Mouse (Mus musculus) stomach, embryonic 14.5 days (tissue): Measurements from ENCODE around the gene Ttc1. TPM values are rescaled to one million over a fixed set of nuclear protein-coding genes. Genes with fewer than 3 reads are reported as not detected.
A peak's percentile ranks its signal among the peaks of the same experiment; 100 is the strongest.

Experiments used
- ATAC-seq: fragments of 200-750 bp; cut with Nextera tagmentation; 2 replicates; pipeline ENCODE4 v1.8.0; 2017; ENCODE audit warnings: low read depth, moderate TSS enrichment; ENCODE audit not compliant: insufficient number of reproducible peaks, insufficient read depth, low FRiP score
- H3K27ac ChIP-seq: fragments of 300-500 bp; sonication (generic); 2 replicates; pipeline ENCODE4 v1.5.1; 2014; ENCODE audit warnings: mild to moderate bottlenecking, low read length, moderate library complexity, mixed read lengths
- H3K27me3 ChIP-seq: fragments of 300-500 bp; sonication (generic); 2 replicates; pipeline ENCODE4 v1.6.1; 2014; ENCODE audit warnings: low read length, control low read depth, mixed read lengths; ENCODE audit not compliant: control insufficient read depth, insufficient read depth
- H3K36me3 ChIP-seq: fragments of 300-500 bp; sonication (generic); 2 replicates; pipeline ENCODE4 v1.6.1; 2014; ENCODE audit warnings: mild to moderate bottlenecking, control low read depth, low read length, moderate library complexity, mixed read lengths; ENCODE audit not compliant: control insufficient read depth, insufficient read depth
- H3K4me1 ChIP-seq: fragments of 300-500 bp; sonication (generic); 2 replicates; pipeline ENCODE4 v1.6.1; 2014; ENCODE audit warnings: low read length, control low read depth, mixed read lengths; ENCODE audit not compliant: control insufficient read depth, insufficient read depth
- H3K4me2 ChIP-seq: fragments of 300-500 bp; sonication (generic); replicated peaks from 2 replicates; pipeline ENCODE4 v1.6.1; 2014; ENCODE audit warnings: low read depth, low read length, control low read depth
- H3K4me3 ChIP-seq: fragments of 300-500 bp; sonication (generic); 2 replicates; pipeline ENCODE4 v1.5.1; 2014; ENCODE audit warnings: low read depth, low read length, control low read depth
- H3K9ac ChIP-seq: fragments of 300-500 bp; sonication (generic); replicated peaks from 2 replicates; pipeline ENCODE4 v1.6.1; 2014; ENCODE audit warnings: low read depth, mild to moderate bottlenecking, control low read depth, low read length, moderate library complexity, mixed read lengths
- H3K9me3 ChIP-seq: fragments of 300-500 bp; sonication (generic); 2 replicates; pipeline ENCODE4 v1.6.1; 2016; ENCODE audit warnings: low read depth, low read length, control low read depth; ENCODE audit not compliant: control insufficient read depth
- WGBS: fragments of 180-500 bp; shearing (Covaris S2); extraction: QIAGEN DNeasy Blood & Tissue Kit; methylation state at CpG from one replicate; pipeline ENCODE4 v1.1.7; 2014; 5-methylcytosine and 5-hydroxymethylcytosine counted together
- polyA plus RNA-seq: library from polyadenylated mRNA; unstranded; fragments of >200 nt; fragmentation: Nextera tagmentation; extraction: Ambion mirVana; gene quantifications from 2 replicates; pipeline ENCODE4 v1.2.1, GENCODE M21; 2014

Gene Ttc1
- polyA plus RNA-seq, 1 experiment from 2014 or later, result 74.9 TPM

DNA sequence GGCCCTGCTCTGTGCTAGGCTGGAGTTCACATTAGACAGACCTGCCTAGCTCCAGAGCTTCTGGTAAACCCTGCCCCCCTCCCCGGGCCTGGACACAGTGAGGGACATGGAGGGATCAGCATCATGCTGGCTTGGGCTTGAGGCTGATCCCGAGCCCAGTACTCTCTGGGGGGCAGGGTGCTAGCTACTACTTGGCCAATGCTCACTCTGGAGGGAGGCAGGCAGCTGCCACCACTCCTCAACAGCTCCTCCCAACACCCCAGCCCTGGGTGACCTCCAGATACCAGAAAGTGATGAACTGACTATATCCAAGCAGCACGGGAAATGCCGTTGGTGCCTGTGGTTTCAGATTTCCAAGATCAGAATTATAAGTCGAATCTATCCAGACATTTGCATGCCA lies 25.9 kb upstream of the Ttc1 start:
- Histone ChIP-seq H3K27me3 (no peaks in the 10 kb centered on the region), H3K27ac (no peak overlapping the region), H3K9me3 (no peaks in the 10 kb centered on the region), H3K4me2 (no peak overlapping the region), H3K4me3 (no peak overlapping the region), H3K4me1 (no peaks in the 10 kb centered on the region; the same call in 1 of the 2 replicates), H3K36me3 (no peaks in the 10 kb centered on the region), H3K9ac (no peak overlapping the region)
- ATAC-seq, result no peak; the same call in 1 of the 2 replicates
- WGBS, result 22% methylated on average over 5 of the region's 5 CpGs

DNA sequence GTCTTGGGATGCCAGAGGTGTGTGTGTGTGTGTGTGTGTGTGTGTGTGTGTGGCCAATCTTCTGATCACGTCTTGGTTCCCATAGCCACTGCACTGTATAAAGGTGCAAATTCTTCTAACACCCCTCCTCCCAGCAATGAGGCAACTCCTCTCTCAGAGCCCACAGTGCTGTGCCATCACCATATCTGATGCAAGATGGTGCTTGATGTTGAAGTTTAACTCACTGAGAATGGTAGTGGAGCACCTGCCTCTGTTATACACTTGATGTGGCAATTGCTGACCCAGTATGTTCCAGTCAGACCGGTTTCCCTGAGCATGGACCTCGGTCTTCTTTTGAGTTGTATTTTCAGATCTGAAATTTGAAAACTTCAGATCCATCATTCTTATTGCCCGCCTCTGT lies 22.3 kb upstream of the Ttc1 start:
- no peaks in the 10 kb centered on the region for H3K4me1 ChIP-seq
- no peak overlapping the region for H3K4me3 ChIP-seq
- H3K36me3 ChIP-seq, result no peaks in the 10 kb centered on the region
- ATAC-seq, result no peak
- no peaks in the 10 kb centered on the region for H3K27me3 ChIP-seq
- no peak overlapping the region for H3K9ac ChIP-seq
- no peaks in the 10 kb centered on the region for H3K9me3 ChIP-seq
- WGBS, result 76% methylated on average over 4 of the region's 4 CpGs
- no peak overlapping the region for H3K4me2 ChIP-seq
- no peak overlapping the region for H3K27ac ChIP-seq

- no peak for ATAC-seq
- no peaks in the 10 kb centered on the region for H3K9me3 ChIP-seq
- WGBS, result 65% methylated on average over 11 of the region's 11 CpGs
- H3K27me3 ChIP-seq, result no peaks in the 10 kb centered on the region
- no peaks in the 10 kb centered on the region for H3K36me3 ChIP-seq
- H3K9ac ChIP-seq, result no peak overlapping the region
- no peak overlapping the region for H3K27ac ChIP-seq
- no peak overlapping the region for H3K4me3 ChIP-seq
- H3K4me1 ChIP-seq, result no peaks in the 10 kb centered on the region
- H3K4me2 ChIP-seq, result peak overlapping the region; percentile 63; the same call in 1 of the 2 replicates
Measured at GRCm38 (mm10) chr11:43767749-43768148, 19.9 kb upstream of the Ttc1 start.

DNA sequence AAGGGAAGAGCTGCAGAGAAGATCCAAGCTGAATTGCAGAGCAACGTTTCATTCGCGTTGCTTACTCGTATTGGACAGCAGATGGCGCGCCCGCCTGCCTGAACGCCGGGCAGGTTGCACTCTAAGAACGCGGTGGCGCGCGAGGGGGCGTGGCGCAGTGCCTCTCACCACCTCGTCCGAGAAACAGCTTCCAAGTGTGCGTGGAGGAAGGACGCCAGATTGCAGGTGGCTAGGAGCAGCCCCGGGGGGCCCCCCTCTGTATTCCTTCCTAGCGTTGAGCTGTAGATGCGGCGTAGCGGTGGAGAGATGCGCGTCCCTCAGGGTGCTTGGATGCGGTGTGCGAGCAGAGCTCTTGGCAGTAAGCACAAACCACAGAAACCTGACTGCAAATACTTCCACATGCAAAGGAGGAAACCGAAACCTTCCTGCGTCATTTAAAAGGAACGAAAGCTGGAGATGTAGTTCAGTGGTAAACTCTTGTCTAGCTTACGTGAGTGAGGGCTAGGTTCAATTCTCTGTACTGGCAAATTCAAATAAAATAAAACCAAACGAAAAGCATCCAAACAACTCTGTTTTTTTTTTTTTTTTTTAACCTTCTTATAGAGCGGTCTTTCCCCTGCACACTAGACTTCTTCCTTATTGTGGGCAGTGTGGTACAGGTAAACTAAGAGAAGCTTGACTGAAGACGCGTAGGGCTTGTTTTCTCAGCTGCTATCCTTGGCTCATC lies 19.3 kb upstream of the Ttc1 start:
- H3K27ac ChIP-seq, result no peak overlapping the region
- H3K4me3 ChIP-seq, result peak overlapping the region; percentile 40
- ATAC-seq, result peak; percentile 84
- WGBS, result 6% methylated on average over 37 of the region's 37 CpGs
- H3K27me3 ChIP-seq, result no peaks in the 10 kb centered on the region
- no peaks in the 10 kb centered on the region for H3K9me3 ChIP-seq
- peak overlapping the region; percentile 63 for H3K4me2 ChIP-seq
- H3K4me1 ChIP-seq, result no peaks in the 10 kb centered on the region
- no peaks in the 10 kb centered on the region for H3K36me3 ChIP-seq
- no peak overlapping the region for H3K9ac ChIP-seq

DNA sequence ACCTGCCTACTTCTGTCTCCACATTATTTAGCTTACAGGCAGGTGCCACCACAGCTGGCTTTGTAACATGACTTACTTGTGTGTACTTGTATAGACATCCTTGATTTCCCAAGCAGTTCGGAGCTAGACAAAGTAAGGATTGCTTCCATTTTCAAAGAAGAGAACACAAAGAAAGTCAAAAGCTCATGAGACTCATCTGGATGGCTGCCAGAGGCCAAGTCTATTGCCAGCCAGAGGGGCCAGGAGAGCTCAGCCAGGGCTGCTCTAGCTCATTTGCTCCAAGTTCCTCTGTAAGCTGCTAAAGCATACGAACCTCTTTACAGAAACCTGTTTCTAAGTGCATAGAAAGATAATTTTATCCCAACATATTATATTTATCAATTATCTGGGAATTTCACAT lies 10.6 kb upstream of the Ttc1 start:
- 75% methylated on average over 2 of the region's 2 CpGs for WGBS
- Histone ChIP-seq H3K27me3 (no peaks in the 10 kb centered on the region), H3K9ac (no peak overlapping the region), H3K36me3 (no peaks in the 10 kb centered on the region), H3K27ac (no peak overlapping the region), H3K4me2 (no peak overlapping the region), H3K4me1 (no peaks in the 10 kb centered on the region), H3K4me3 (no peak overlapping the region), H3K9me3 (no peaks in the 10 kb centered on the region)
- ATAC-seq, result no peak

GRCm38 (mm10) chr11:43755411-43755810 lies 7.6 kb upstream of the Ttc1 start:
- 60% methylated on average over 5 of the region's 5 CpGs for WGBS

GRCm38 (mm10) chr11:43754568-43754967 lies 6.8 kb upstream of the Ttc1 start:
- Histone ChIP-seq H3K9me3 (no peaks in the 10 kb centered on the region), H3K4me2 (no peak overlapping the region), H3K4me1 (no peaks in the 10 kb centered on the region), H3K27ac (no peak overlapping the region), H3K36me3 (no peaks in the 10 kb centered on the region), H3K4me3 (no peak overlapping the region), H3K27me3 (no peaks in the 10 kb centered on the region), H3K9ac (no peak overlapping the region)
- ATAC-seq, result no peak
- 65% methylated on average over 1 of the region's 1 CpGs for WGBS

More at GRCm38 (mm10) chr11:43755411-43755810, 7.6 kb upstream of the Ttc1 start:
- ATAC-seq, result no peak
- Histone ChIP-seq H3K4me2 (no peak overlapping the region), H3K27me3 (no peaks in the 10 kb centered on the region), H3K9ac (no peak overlapping the region), H3K4me3 (no peak overlapping the region), H3K36me3 (no peaks in the 10 kb centered on the region), H3K27ac (no peak overlapping the region), H3K9me3 (no peaks in the 10 kb centered on the region), H3K4me1 (no peaks in the 10 kb centered on the region)

- H3K4me3 ChIP-seq, result no peak overlapping the region
- no peak overlapping the region for H3K4me2 ChIP-seq
Measured at GRCm38 (mm10) chr11:43751542-43751941, 3.7 kb upstream of the Ttc1 start.

More at GRCm38 (mm10) chr11:43751542-43751941, 3.7 kb upstream of the Ttc1 start:
- Histone ChIP-seq H3K27ac (no peak overlapping the region), H3K9me3 (no peaks in the 10 kb centered on the region), H3K9ac (no peak overlapping the region), H3K27me3 (no peaks in the 10 kb centered on the region), H3K36me3 (no peaks in the 10 kb centered on the region), H3K4me1 (peaks cover 5% of the 10 kb centered on the region; the same call in 1 of the 2 replicates)
- 59% methylated on average over 2 of the region's 2 CpGs for WGBS
- ATAC-seq, result no peak
